Mouse (Mus musculus) myocyte (in vitro differentiated cells): ENCODE measurements around the gene Rapgef3. TPM values are rescaled to one million over a fixed set of nuclear protein-coding genes. Genes with fewer than 3 reads are reported as not detected.

Experiments
- H3K27me3 ChIP-seq: one replicate; pipeline ENCODE4 v1.6.1; 2011; ENCODE audit not compliant: control insufficient read depth, insufficient read depth, insufficient read length
- H3K36me3 ChIP-seq: one replicate; pipeline ENCODE4 v1.6.1; 2011; ENCODE audit not compliant: control insufficient read depth, insufficient read depth
- H3K4me2 ChIP-seq: one replicate; pipeline ENCODE4 v1.6.1; 2011; ENCODE audit warnings: low read depth, control low read depth
- H3K4me3 ChIP-seq: one replicate; pipeline ENCODE4 v1.5.1; 2011; ENCODE audit warnings: mild to moderate bottlenecking, control low read depth, moderate library complexity
- H3K79me2 ChIP-seq: one replicate; pipeline ENCODE4 v1.6.1; 2011; ENCODE audit not compliant: control insufficient read depth, insufficient read depth
- H3ac ChIP-seq: one replicate; pipeline ENCODE4 v1.6.1; 2011; ENCODE audit not compliant: control insufficient read depth, insufficient read length
- CEBPB ChIP-seq: IDR thresholded peaks from 2 replicates; pipeline ENCODE4 v1.6.1; 2011; ENCODE audit warnings: mild to moderate bottlenecking, moderate library complexity; ENCODE audit not compliant: poor library complexity, insufficient read depth, severe bottlenecking
- E2F4 ChIP-seq: IDR thresholded peaks from one replicate; pipeline ENCODE4 v1.6.1; 2011; ENCODE audit warnings: mild to moderate bottlenecking, control low read depth, moderate library complexity; ENCODE audit not compliant: insufficient read depth
- MAX ChIP-seq: IDR thresholded peaks from one replicate; pipeline ENCODE4 v1.6.1; 2011; ENCODE audit warnings: low read depth, mild to moderate bottlenecking, control low read depth
- MYOD1 ChIP-seq, 3 experiments: IDR thresholded peaks; one replicate each; pipeline ENCODE4 v1.6.1; 2011; ENCODE audit warnings: control low read depth in 2 of 3, low read depth in 2 of 3, mild to moderate bottlenecking in 2 of 3, moderate library complexity in 1 of 3; ENCODE audit not compliant: insufficient read length in 2 of 3, control insufficient read depth in 1 of 3
- MYOG ChIP-seq, 3 experiments: IDR thresholded peaks; one replicate each; pipeline ENCODE4 v1.6.1; 2011; ENCODE audit warnings: control low read depth in 2 of 3, low read depth in 2 of 3, mild to moderate bottlenecking in 2 of 3; ENCODE audit not compliant: insufficient read length in 2 of 3, control insufficient read depth in 1 of 3, insufficient read depth in 1 of 3
- POLR2A ChIP-seq: IDR thresholded peaks from one replicate; pipeline ENCODE4 v1.6.1; 2011; ENCODE audit warnings: low read depth, mild to moderate bottlenecking, control low read depth, moderate library complexity; ENCODE audit not compliant: insufficient read length
- POLR2AphosphoS2 ChIP-seq: IDR thresholded peaks from one replicate; pipeline ENCODE4 v1.6.1; 2011; ENCODE audit warnings: low read depth, control low read depth; ENCODE audit not compliant: insufficient read length
- REST ChIP-seq: IDR thresholded peaks from one replicate; pipeline ENCODE4 v1.6.1; 2011; ENCODE audit warnings: mild to moderate bottlenecking, control low read depth, moderate library complexity; ENCODE audit not compliant: insufficient read depth, insufficient read length
- SRF ChIP-seq: IDR thresholded peaks from one replicate; pipeline ENCODE4 v1.6.1; 2011; ENCODE audit warnings: low read depth; ENCODE audit not compliant: control insufficient read depth, insufficient read length
- TCF12 ChIP-seq: IDR thresholded peaks from one replicate; pipeline ENCODE4 v1.6.1; 2011; ENCODE audit warnings: mild to moderate bottlenecking, control low read depth; ENCODE audit not compliant: poor library complexity, insufficient read depth, severe bottlenecking
- TCF3 ChIP-seq: IDR thresholded peaks from one replicate; pipeline ENCODE4 v1.6.1; 2011; ENCODE audit warnings: low read depth, control low read depth; ENCODE audit not compliant: insufficient read length
- USF1 ChIP-seq: IDR thresholded peaks from one replicate; pipeline ENCODE4 v1.6.1; 2011; ENCODE audit warnings: low read depth, mild to moderate bottlenecking, control low read depth, moderate library complexity
- polyA plus RNA-seq: library from polyadenylated mRNA; unstranded; fragments of >200 nt; fragmentation: generic; extraction: Trizol; gene quantifications from one replicate; pipeline ENCODE4 v1.2.1, GENCODE M21; 2012; ENCODE audit warnings: missing spikeins

Gene Rapgef3
- polyA plus RNA-seq, 1 experiment, result 1.2 TPM

DNA sequence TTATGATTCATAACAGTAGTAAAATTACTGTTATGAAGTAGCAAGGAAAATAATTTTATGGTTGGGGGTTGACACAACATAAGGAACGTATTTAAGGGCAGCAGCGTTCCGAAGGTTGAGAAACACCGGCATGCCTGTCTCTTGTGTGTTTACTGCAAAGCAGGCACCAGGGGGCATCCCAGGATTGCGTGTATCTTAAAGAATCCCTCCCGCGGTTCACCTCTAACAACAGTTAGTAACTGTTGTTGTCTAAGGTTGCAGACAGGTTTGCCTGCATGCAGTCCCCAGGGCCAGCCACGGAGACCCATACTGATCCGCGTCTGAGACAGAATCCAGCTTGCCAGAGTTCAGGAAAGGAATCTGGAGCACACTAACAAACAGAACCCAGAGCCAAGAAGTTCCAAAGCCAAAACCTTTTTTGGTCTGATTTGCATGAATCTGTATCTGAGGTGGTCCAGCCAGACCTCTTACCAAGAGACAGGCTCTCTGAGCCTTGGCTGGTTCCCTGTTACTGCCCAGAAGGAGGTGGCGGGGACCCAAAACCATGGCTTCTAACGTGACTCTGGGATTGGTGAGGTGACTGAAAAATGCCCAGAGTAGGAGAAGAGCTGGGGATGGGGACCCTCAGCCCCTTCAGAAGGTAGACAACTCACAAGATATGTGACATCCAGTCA is 49.8 kb downstream of the Rapgef3 start:
- Histone ChIP-seq H3K36me3 (no peaks in the 10 kb centered on the region), H3K27me3 (peaks cover 31% of the 10 kb centered on the region), H3K79me2 (no peaks in the 10 kb centered on the region), H3K4me3 (no peak overlapping the region), H3ac (no peak overlapping the region), H3K4me2 (peak overlapping the region; percentile 25)
- TF ChIP-seq MYOG (IDR thresholded peaks at IDR 0.05; ENCODE audit: control insufficient read depth in 1 of 3, insufficient read depth in 1 of 3, insufficient read length in 2 of 3, low read depth in 2 of 3) (no peak), SRF (no peak), MAX (no peak), TCF3 (no peak), TCF12 (no peak), REST (no peak), POLR2AphosphoS2 (no peak), E2F4 (no peak), POLR2A (no peak), MYOD1 (IDR thresholded peaks at IDR 0.05; ENCODE audit: control insufficient read depth in 1 of 3, insufficient read length in 2 of 3, low read depth in 2 of 3) (no peak), USF1 (no peak), CEBPB (no peak)

DNA sequence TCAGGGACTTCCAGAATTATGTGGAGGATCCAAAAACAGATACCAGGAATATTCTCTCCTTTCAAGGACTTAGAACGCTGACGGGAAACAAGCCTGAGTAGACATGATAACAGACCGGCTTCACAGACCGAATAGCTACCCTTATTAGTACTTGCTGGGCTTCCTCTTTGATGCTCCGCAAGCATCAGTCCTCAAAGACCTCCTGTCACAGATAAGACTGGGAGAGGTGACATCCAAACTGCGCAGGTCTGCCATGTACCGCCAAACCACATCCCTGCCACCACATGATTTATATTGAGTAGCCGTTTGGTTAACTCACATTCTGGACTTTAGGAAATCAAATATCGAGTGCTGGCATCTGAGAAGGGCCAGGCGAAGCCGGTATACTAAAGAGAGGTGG is 51.0 kb downstream of the Rapgef3 start:
- Histone ChIP-seq H3K79me2 (no peaks in the 10 kb centered on the region), H3K36me3 (no peaks in the 10 kb centered on the region), H3ac (no peak overlapping the region), H3K4me3 (no peak overlapping the region), H3K27me3 (peaks cover 35% of the 10 kb centered on the region), H3K4me2 (no peak overlapping the region)
- TF ChIP-seq MAX (no peak), POLR2AphosphoS2 (no peak), REST (no peak), MYOD1 (IDR thresholded peaks at IDR 0.05; ENCODE audit: control insufficient read depth in 1 of 3, insufficient read length in 2 of 3, low read depth in 2 of 3) (no peak), USF1 (no peak), MYOG (IDR thresholded peaks at IDR 0.05; ENCODE audit: control insufficient read depth in 1 of 3, insufficient read depth in 1 of 3, insufficient read length in 2 of 3, low read depth in 2 of 3) (no peak), E2F4 (no peak), TCF3 (no peak), SRF (no peak), CEBPB (no peak), TCF12 (no peak), POLR2A (no peak)

DNA sequence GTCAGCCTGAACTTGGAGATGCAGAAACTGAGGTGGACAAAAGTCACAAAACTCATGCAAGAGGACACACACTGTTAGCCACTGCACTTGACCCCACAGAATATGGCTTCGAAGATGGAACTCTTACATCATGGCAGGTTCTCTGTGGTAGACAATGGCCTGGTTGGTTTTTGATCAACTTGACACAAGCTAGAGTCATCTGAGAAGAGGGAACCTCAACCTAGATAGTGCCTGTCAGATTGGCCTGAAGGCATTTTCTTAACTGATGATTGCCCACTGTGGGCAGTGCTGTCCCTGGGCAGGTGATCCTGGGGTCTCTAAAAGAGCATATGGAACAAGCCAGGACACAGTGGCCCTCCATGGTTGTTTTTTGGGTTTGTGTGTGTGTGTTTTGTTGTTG is 52.0 kb downstream of the Rapgef3 start:
- H3ac ChIP-seq, result no peak overlapping the region
- TF ChIP-seq MAX (no peak), MYOD1 (IDR thresholded peaks at IDR 0.05; ENCODE audit: control insufficient read depth in 1 of 3, insufficient read length in 2 of 3, low read depth in 2 of 3) (no peak), REST (no peak), TCF12 (no peak), SRF (no peak), POLR2AphosphoS2 (no peak), TCF3 (no peak), USF1 (no peak)

DNA sequence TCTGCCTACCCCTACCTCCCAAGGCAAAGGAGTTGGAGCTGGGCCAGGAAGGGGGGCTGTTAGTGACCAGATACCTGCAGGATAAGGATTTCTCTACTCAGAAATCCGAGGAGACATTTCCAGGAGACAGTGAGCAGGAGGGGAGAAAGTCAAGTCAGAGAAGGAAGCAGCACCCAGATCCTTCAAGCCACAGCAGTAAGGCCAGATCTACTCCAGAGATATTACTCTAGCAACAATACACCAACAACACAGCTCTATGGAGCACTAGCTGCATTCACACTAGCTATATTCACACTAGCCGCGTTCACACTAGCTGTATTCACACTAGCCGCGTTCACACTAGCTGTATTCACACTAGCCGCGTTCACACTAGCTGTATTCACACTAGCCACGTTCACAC is 52.7 kb downstream of the Rapgef3 start:
- H3K27me3 ChIP-seq, result peaks cover 29% of the 10 kb centered on the region

More for the DNA sequence above, 52.0 kb downstream of the Rapgef3 start:
- H3K27me3 ChIP-seq, result peaks cover 35% of the 10 kb centered on the region
- H3K36me3 ChIP-seq, result no peaks in the 10 kb centered on the region
- H3K4me2 ChIP-seq, result no peak overlapping the region
- no peaks in the 10 kb centered on the region for H3K79me2 ChIP-seq
- H3K4me3 ChIP-seq, result no peak overlapping the region

More for the DNA sequence above, 52.7 kb downstream of the Rapgef3 start:
- Histone ChIP-seq H3K79me2 (no peaks in the 10 kb centered on the region), H3ac (no peak overlapping the region), H3K4me3 (no peak overlapping the region), H3K4me2 (no peak overlapping the region), H3K36me3 (no peaks in the 10 kb centered on the region)
- TF ChIP-seq E2F4, result no peak
- no peak for TF ChIP-seq CEBPB
- no peak for TF ChIP-seq REST
- TF ChIP-seq POLR2AphosphoS2, result no peak
- no peak for TF ChIP-seq MAX
- no peak for TF ChIP-seq MYOG (IDR thresholded peaks at IDR 0.05; ENCODE audit: control insufficient read depth in 1 of 3, insufficient read depth in 1 of 3, insufficient read length in 2 of 3, low read depth in 2 of 3)
- TF ChIP-seq TCF12, result no peak
- TF ChIP-seq USF1, result no peak
- TF ChIP-seq POLR2A, result no peak
- no peak for TF ChIP-seq TCF3
- TF ChIP-seq SRF, result no peak
- no peak for TF ChIP-seq MYOD1 (IDR thresholded peaks at IDR 0.05; ENCODE audit: control insufficient read depth in 1 of 3, insufficient read length in 2 of 3, low read depth in 2 of 3)
